Comparison of ENCODE assay signal across 32 mouse cellular contexts in the genomic region with DNA sequence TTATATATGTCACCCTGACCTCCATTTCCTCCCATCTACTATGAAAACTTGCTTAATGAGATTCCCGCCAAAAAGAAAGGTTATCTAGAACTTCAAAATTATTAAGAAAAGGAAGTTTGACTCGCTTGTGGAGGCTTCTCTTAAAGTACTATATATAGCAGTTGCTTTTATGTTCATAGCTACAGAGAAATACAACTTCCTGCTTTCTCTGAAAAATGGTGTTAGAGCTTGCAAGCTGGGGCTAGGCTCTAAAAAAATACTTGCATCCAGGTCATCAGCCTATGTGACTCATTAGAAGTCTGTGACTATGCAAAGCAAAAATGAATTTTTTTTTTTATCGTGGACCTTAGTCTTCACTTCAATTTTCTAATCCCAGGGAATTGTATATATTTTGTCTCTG.
DNase-seq lines count a peak whose midpoint lies in the region; ATAC-seq and TF ChIP-seq lines count a peak whose summit lies in the region.
"Had no signal": no experiment of that assay in that cellular context is flagged by ENCODE, and none has a peak within 500 bp of the region (broad histone marks: within the 10 kb centered on the region; RNA-seq: fewer than 3 reads in every experiment).

No protein-coding gene starts in this region.

- H3K9me3 ChIP-seq in MEL (replicated peaks; ENCODE audit: insufficient read depth, low read length), result no peaks in the 10 kb centered on the region
- no peaks in the 10 kb centered on the region for H3K9me3 ChIP-seq in forebrain, embryonic 13.5 days (replicated peaks)
- H3K9me3 ChIP-seq in midbrain, embryonic 14.5 days (ENCODE audit: control insufficient read depth, low read length), result no peaks in the 10 kb centered on the region
- H3K9me3 ChIP-seq: embryonic facial prominence, embryonic 12.5 days; forebrain, embryonic 10.5 days; heart, embryonic 12.5 days; hindbrain, embryonic 15.5 days; intestine, embryonic 15.5 days; liver, embryonic 12.5 days; neural tube, embryonic 13.5 days had no signal

- peak; percentile 58 for ATAC-seq in inflammation-experienced regulatory T-cells, adult 6 months
- ATAC-seq in forebrain, embryonic 13.5 days, result no peak
- ATAC-seq in midbrain, embryonic 14.5 days (ENCODE audit: low FRiP score, low TSS enrichment), result no peak
- ATAC-seq: forebrain, postnatal 0 days; intestine, embryonic 15.5 days; liver, embryonic 12.5 days; liver, postnatal 0 days; Patski had no signal

- H3K9ac ChIP-seq in MEL (ENCODE audit: control insufficient read depth, low read depth, low read length, poor library complexity, severe bottlenecking), result no peak overlapping the region
- no peak overlapping the region for H3K9ac ChIP-seq in forebrain, embryonic 13.5 days
- H3K9ac ChIP-seq in midbrain, embryonic 14.5 days (replicated peaks; ENCODE audit: low read length), result no peak overlapping the region
- H3K9ac ChIP-seq: embryonic facial prominence, embryonic 12.5 days; forebrain, postnatal 0 days; heart, embryonic 12.5 days; hindbrain, embryonic 15.5 days; intestine, embryonic 15.5 days; liver, embryonic 12.5 days; liver, postnatal 0 days; neural tube, embryonic 13.5 days had no signal

- no peaks in the 10 kb centered on the region for H3K27me3 ChIP-seq in MEL (ENCODE audit: control insufficient read depth in 1 of 2, insufficient read depth in 2 of 2, low read length in 2 of 2)
- no peaks in the 10 kb centered on the region for H3K27me3 ChIP-seq in forebrain, embryonic 13.5 days
- no peaks in the 10 kb centered on the region for H3K27me3 ChIP-seq in midbrain, embryonic 14.5 days (ENCODE audit: control insufficient read depth, insufficient read depth, low read length)
- H3K27me3 ChIP-seq: embryonic facial prominence, embryonic 12.5 days; heart, embryonic 12.5 days; hindbrain, embryonic 15.5 days; intestine, embryonic 15.5 days; liver, embryonic 12.5 days; neural tube, embryonic 13.5 days; Patski had no signal

- peaks cover 4 to 8% of the 10 kb centered on the region in 2 experiments; a peak in 3 of 4 replicates for H3K4me1 ChIP-seq in MEL (ENCODE audit: control insufficient read depth in 1 of 2, insufficient read depth in 2 of 2, low read length in 2 of 2)
- H3K4me1 ChIP-seq in forebrain, embryonic 13.5 days, result no peaks in the 10 kb centered on the region
- no peaks in the 10 kb centered on the region for H3K4me1 ChIP-seq in midbrain, embryonic 14.5 days (ENCODE audit: control insufficient read depth, insufficient read depth, low read length)
- H3K4me1 ChIP-seq: embryonic facial prominence, embryonic 12.5 days; forebrain, embryonic 10.5 days; heart, embryonic 12.5 days; hindbrain, embryonic 15.5 days; intestine, embryonic 15.5 days; liver, embryonic 12.5 days; neural tube, embryonic 13.5 days had no signal

- no peak for TF ChIP-seq POLR2A in MEL (IDR thresholded peaks at IDR 0.05; ENCODE audit: control insufficient read depth in 1 of 2, insufficient read depth in 1 of 2, low read depth in 1 of 2, low read length in 2 of 2, poor library complexity in 1 of 2)

- no peak for TF ChIP-seq CTCF in MEL (IDR thresholded peaks at IDR 0.05 in 2 of 3, conservative IDR thresholded peaks at IDR 0.05 in 1 of 3; ENCODE audit: control insufficient read depth in 1 of 3, insufficient read depth in 1 of 3, low read depth in 2 of 3, low read length in 3 of 3, poor library complexity in 1 of 3, severe bottlenecking in 1 of 3)

- TF ChIP-seq RAD21 in MEL (IDR thresholded peaks at IDR 0.05; ENCODE audit: low read depth, low read length), result no peak

- DNase-seq in 3T3-L1 (ENCODE audit: low read depth, low spot score) (peak; percentile 5), A20 (ENCODE audit: low read depth, low spot score) (peak; percentile 26), MEL (ENCODE audit: low read depth, low spot score) (peak; percentile 45)
- no peak for DNase-seq in heart, adult 18-20 months
- no peak for DNase-seq in midbrain, embryonic 14.5 days
- DNase-seq: adrenal gland, postnatal 14 days; cerebellum, adult 11 months; cerebellum, adult 9-10 months; cerebellum, postnatal 36 days; forebrain, postnatal 0 days; gastrocnemius, postnatal 14 days; kidney, adult 9 months; kidney, postnatal 36 days; left cerebral cortex, postnatal 4 days; liver, postnatal 0 days; lung, postnatal 36 days; right cerebral cortex, postnatal 4 days; thymus, adult 2 months had no signal

- peaks cover 0 to 12% of the 10 kb centered on the region in 2 experiments; a peak in 2 of 4 replicates for H3K36me3 ChIP-seq in MEL (ENCODE audit: control insufficient read depth in 1 of 2, insufficient read depth in 2 of 2, low read length in 2 of 2)
- no peaks in the 10 kb centered on the region for H3K36me3 ChIP-seq in forebrain, embryonic 13.5 days (ENCODE audit: poor library complexity, severe bottlenecking)
- no peaks in the 10 kb centered on the region for H3K36me3 ChIP-seq in midbrain, embryonic 14.5 days (ENCODE audit: control insufficient read depth, insufficient read depth, low read length)
- H3K36me3 ChIP-seq: embryonic facial prominence, embryonic 12.5 days; forebrain, embryonic 10.5 days; heart, embryonic 12.5 days; hindbrain, embryonic 15.5 days; intestine, embryonic 15.5 days; liver, embryonic 12.5 days; neural tube, embryonic 13.5 days had no signal

- no peak overlapping the region for H3K4me2 ChIP-seq in forebrain, embryonic 13.5 days
- no peak overlapping the region for H3K4me2 ChIP-seq in midbrain, embryonic 14.5 days (ENCODE audit: low read length)
- H3K4me2 ChIP-seq: embryonic facial prominence, embryonic 12.5 days; heart, embryonic 12.5 days; hindbrain, embryonic 15.5 days; intestine, embryonic 15.5 days; liver, embryonic 12.5 days; midbrain, embryonic 11.5 days; neural tube, embryonic 13.5 days had no signal

- no peak overlapping the region for H3K4me3 ChIP-seq in MEL (ENCODE audit: control insufficient read depth in 1 of 2, insufficient read depth in 1 of 2, low read depth in 2 of 2, low read length in 2 of 2)
- no peak overlapping the region for H3K4me3 ChIP-seq in forebrain, embryonic 13.5 days
- H3K4me3 ChIP-seq in midbrain, embryonic 14.5 days (replicated peaks; ENCODE audit: low read depth, low read length), result no peak overlapping the region
- H3K4me3 ChIP-seq: embryonic facial prominence, embryonic 12.5 days; forebrain, embryonic 10.5 days; heart, embryonic 12.5 days; hindbrain, embryonic 15.5 days; intestine, embryonic 15.5 days; layer of hippocampus, adult 2 months; left cerebral cortex, adult 2 months; liver, embryonic 12.5 days; myocyte; neural tube, embryonic 13.5 days had no signal

- peak overlapping the region; percentile 27; the same call in 1 of the 2 replicates for H3K27ac ChIP-seq in MEL (ENCODE audit: control insufficient read depth, low read depth, low read length)
- no peak overlapping the region for H3K27ac ChIP-seq in forebrain, embryonic 13.5 days
- H3K27ac ChIP-seq in midbrain, embryonic 14.5 days (replicated peaks; ENCODE audit: low read depth, low read length), result no peak overlapping the region
- H3K27ac ChIP-seq: embryonic facial prominence, embryonic 12.5 days; forebrain, embryonic 10.5 days; hindbrain, embryonic 15.5 days; intestine, embryonic 15.5 days; layer of hippocampus, adult 2 months; left cerebral cortex, adult 2 months; liver, embryonic 12.5 days; neural tube, embryonic 13.5 days had no signal

- TF ChIP-seq EP300 in MEL (IDR thresholded peaks at IDR 0.05; ENCODE audit: low read depth in 1 of 2, low read length in 2 of 2), result 0 out of 4 replicates have a peak, but pooled peaks of 1 of the 2 experiments have one; percentile 44

- H3K79me2 ChIP-seq in MEL (ENCODE audit: control insufficient read depth, insufficient read depth, low read length, poor library complexity), result no peaks in the 10 kb centered on the region

- WGBS in forebrain, embryonic 13.5 days, result 88% methylated on average over 3 of the region's 3 CpGs
- 93% methylated on average over 3 of the region's 3 CpGs for WGBS in midbrain, embryonic 14.5 days

TF ChIP-seq in MEL, 35 proteins besides CTCF, POLR2A, EP300 and RAD21:
- no peak for TF ChIP-seq JUND (IDR thresholded peaks at IDR 0.05; ENCODE audit: low read depth, low read length)
- peak; percentile 29; the same call in 1 of the 2 replicates for TF ChIP-seq ELF1 (IDR thresholded peaks at IDR 0.05; ENCODE audit: low read depth, low read length)
- TF ChIP-seq GATA1 (IDR thresholded peaks at IDR 0.05; ENCODE audit: low read depth, low read length), result no peak
- no peak for TF ChIP-seq RCOR1 (IDR thresholded peaks at IDR 0.05; ENCODE audit: low read depth, low read length)
- TF ChIP-seq NELFE (IDR thresholded peaks at IDR 0.05; ENCODE audit: low read depth, low read length), result no peak
- TF ChIP-seq USF2 (IDR thresholded peaks at IDR 0.05; ENCODE audit: borderline replicate concordance in 1 of 2, insufficient read depth in 1 of 2, low read depth in 1 of 2, low read length in 2 of 2), result no peak
- TF ChIP-seq CHD2 (IDR thresholded peaks at IDR 0.05; ENCODE audit: low read length), result no peak

Comparison
In these comparisons a context has a peak if more than half of its experiments do, and no peak if none do; other contexts are left out.
1. DNase-seq: peak in 3T3-L1 (single experiment), A20 (single experiment) and MEL (single experiment); none in heart, adult 18-20 months (0 of 2) and midbrain, embryonic 14.5 days (single experiment).